Mouse (Mus musculus): ENCODE measurements around the gene Tor4a.

GRCm38 (mm10) chr2:25233421-25233820 lies 36.7 kb upstream of the Tor4a start:
- TF ChIP-seq POLR2A (IDR thresholded peaks at IDR 0.05; ENCODE audit: control insufficient read depth, extremely low read depth, insufficient read depth, low read length, poor library complexity) (no peak), CTCF (IDR thresholded peaks at IDR 0.05; ENCODE audit: borderline replicate concordance, control insufficient read depth, extremely low read depth, insufficient read depth, low read length, poor library complexity) (no peak)
